Mouse (Mus musculus) heart, postnatal 0 days (tissue): ENCODE results near the gene Ncor2.

ENCODE experiments used
- CTCF ChIP-seq: IDR thresholded peaks from 2 replicates; pipeline ENCODE4 v1.5.1; 2016; ENCODE audit warnings: antibody characterized with exemption, control low read depth, low read depth
- EP300 ChIP-seq: IDR thresholded peaks from 2 replicates; pipeline ENCODE4 v1.6.1; 2016; ENCODE audit warnings: antibody characterized with exemption, low read depth

DNA sequence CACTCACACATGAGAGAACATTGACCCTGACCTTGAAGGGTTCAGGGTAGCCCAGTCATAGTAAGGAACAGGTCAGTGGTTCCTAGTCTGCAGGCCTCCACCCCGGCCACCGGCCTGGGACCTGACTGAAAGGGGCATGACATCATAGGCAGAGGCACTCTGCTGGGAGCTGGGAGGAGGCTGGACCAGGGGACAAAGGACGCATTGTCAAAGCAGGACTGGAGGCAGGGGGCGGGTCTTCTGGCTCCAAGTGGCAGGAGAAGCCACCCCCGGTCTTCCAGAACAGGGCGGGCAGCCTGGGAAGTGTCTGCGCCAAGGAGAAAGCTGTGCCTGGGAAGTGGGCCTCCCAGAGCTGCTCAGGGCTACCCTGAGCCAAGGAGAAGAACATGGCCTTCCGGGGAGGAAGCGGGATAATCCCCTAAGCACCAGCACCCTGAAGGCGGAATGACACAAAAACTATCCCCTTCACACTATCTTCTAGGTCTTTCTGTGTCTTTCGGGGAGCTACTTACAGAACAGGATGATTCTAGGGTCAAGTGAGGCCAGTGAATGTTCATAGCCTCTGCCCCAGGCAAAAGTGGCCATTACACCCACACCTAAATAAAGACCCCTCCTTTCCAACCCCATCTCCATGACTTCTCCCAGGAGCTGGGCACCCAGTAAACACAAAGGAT is 44.1 kb downstream of the Ncor2 start:
- TF ChIP-seq CTCF: no peak
- no peak for TF ChIP-seq EP300
